Mouse (Mus musculus) duodenum, adult 2 months (tissue): Measurements from ENCODE around the gene Lrriq3. TPM values are rescaled to one million over a fixed set of nuclear protein-coding genes. Genes with fewer than 3 reads are reported as not detected.

Experiments
- polyA plus RNA-seq: library from polyadenylated mRNA; depleted of rRNA; stranded (reverse); fragments of >200 nt; gene quantifications from 2 replicates; pipeline ENCODE4 v1.2.3, GENCODE M21; 2012; ENCODE audit warnings: low replicate concordance; rRNA removed

Gene Lrriq3
- 0.05 TPM in 1 of 2 replicates, not detected in the other for polyA plus RNA-seq

DNA sequence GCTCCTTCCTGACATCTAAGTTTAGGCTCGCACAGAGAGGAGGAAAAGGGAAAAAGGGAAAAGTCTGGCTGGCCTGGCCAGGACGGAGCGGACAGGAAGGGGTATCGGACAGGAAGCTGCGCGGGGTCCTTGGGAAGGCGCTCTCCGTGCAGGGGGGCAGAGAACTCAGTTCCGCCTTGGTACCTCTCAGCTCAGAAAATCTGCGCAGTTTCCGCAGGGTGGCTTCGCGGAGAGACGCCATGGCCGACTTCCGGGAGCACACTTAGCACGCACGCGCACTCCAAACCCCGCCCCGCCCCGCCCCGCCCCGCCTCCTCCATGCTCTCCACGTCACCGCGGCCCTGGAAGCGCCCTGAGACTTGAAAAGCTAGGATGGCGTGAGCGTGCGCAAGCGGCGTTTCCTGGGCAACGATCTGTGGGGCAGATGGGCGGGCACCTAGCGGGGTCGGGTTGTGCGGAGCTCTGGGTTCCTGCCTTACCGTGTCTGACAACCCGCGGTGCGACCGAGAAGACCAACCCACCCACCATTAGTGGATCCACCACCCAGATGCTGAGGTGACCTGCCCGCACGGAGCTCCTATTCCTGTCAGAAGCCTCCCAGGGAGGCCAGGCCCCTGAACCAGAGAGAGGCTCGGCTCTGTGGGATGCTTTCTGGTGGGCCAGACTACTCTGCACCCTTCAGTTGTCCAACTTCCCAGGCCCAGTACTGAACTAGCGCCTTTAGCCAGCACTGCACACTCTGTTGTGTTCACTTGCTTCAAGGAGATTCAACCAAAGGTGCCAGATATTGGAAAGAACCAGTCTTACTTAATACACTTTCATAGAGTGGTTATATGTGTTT lies at the start of gene Lrriq3, which contains the start of gene Fpgt:
Gene Lrriq3, plus strand, starts transcription at position 319 of the 841 bp plus-strand sequence.
Gene Fpgt, minus strand, starts transcription at position 288 of the 841 bp plus-strand sequence.

DNA sequence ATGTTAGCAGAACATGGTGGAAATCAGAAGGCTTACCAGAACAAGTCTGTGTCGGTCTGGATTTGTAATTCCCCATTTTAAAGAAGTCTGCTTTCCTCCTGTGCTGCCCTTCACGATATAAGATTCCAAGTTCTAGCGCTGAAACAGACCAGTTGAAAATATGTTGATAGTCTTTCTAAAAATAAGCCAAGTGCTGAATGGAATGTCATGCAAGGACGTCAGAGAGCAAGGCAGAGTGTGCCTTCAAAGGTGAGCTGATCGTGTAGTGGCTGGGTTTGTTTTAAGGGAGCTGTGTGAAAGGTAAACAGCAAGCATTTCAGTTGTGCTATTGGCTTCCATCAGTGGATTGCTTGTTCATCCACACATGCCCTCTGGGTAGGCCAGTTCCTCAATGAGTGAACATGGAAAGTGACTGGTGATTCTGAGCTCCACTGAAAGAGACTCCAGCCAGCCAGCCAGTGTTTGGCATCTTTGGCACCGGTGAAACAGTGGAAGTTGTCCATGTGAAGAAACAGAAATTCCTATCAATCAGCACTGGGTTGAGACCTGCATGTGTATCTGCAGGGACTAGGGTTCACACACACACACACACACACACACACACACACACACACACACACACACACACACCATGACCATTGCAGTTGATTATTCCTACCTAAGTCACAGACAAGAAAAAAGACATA lies 37.9 kb upstream of the Lrriq3 start, which contains the start of gene Tnni3k:
Gene Tnni3k, minus strand, starts transcription at position 177 of the 686 bp plus-strand sequence.

Other genes starting within 250 kb of the Lrriq3 start
- 0.12 TPM in 1 of 2 replicates, not detected in the other for gene Tnni3k, start 38.0 kb upstream of the Lrriq3 start, polyA plus RNA-seq
- gene Fpgt, start within 50 bp of the Lrriq3 start, polyA plus RNA-seq, result 2.1 and 2.6 TPM in 2 replicates